Mouse (Mus musculus): ENCODE measurements at regions not wholly inside any gene's neighbourhood (a gene's known extent, or its start where the extent isn't known, plus 50 kb on each side); places are given as distances from the start of the nearest gene placed in this dataset.
"Not testable (repeated sequence)": the region's sequence is repeated elsewhere in the genome, so short reads cannot be mapped to it uniquely, and the experiment has no call there.

- Histone ChIP-seq H3K4me2 (ENCODE audit: low read depth, low read length, poor library complexity, severe bottlenecking) (no peak overlapping the region), H3K4me1 (ENCODE audit: insufficient read depth, low read length) (no peaks in the 10 kb centered on the region), H3K9me3 (ENCODE audit: low read length) (no peaks in the 10 kb centered on the region), H3K4me3 (ENCODE audit: low read depth, low read length) (no peak overlapping the region), H3K27me3 (ENCODE audit: insufficient read depth, low read length) (no peaks in the 10 kb centered on the region), H3K27ac (ENCODE audit: low read depth, low read length) (no peak overlapping the region), H3K9ac (replicated peaks; ENCODE audit: low read length, poor library complexity, severe bottlenecking) (no peak overlapping the region), H3K36me3 (ENCODE audit: insufficient read depth, low read length) (no peaks in the 10 kb centered on the region)
- WGBS: 68% methylated on average over 2 of the region's 2 CpGs
- DNase-seq (ENCODE audit: low spot score) (no peak), ATAC-seq (ENCODE audit: low FRiP score) (no peak)
- no peak for TF ChIP-seq CTCF (IDR thresholded peaks at IDR 0.05)
Measured at GRCm38 (mm10) chr11:48707192-48707591, 92.9 kb upstream of the Rack1 start.

GRCm38 (mm10) chr11:48710972-48711371 is 89.2 kb upstream of the Rack1 start:
- no peak for TF ChIP-seq CTCF (IDR thresholded peaks at IDR 0.05)
- H3K27ac ChIP-seq (ENCODE audit: low read depth, low read length): no peak overlapping the region
- no peaks in the 10 kb centered on the region for H3K4me1 ChIP-seq (ENCODE audit: insufficient read depth, low read length)
- WGBS: 92% methylated on average over 4 of the region's 4 CpGs
- no peaks in the 10 kb centered on the region for H3K36me3 ChIP-seq (ENCODE audit: insufficient read depth, low read length)
- no peak overlapping the region for H3K9ac ChIP-seq (replicated peaks; ENCODE audit: low read length, poor library complexity, severe bottlenecking)
- no peak overlapping the region for H3K4me2 ChIP-seq (ENCODE audit: low read depth, low read length, poor library complexity, severe bottlenecking)
- ATAC-seq (ENCODE audit: low FRiP score) (no peak), DNase-seq (ENCODE audit: low spot score) (no peak)
- no peaks in the 10 kb centered on the region for H3K27me3 ChIP-seq (ENCODE audit: insufficient read depth, low read length)
- H3K9me3 ChIP-seq (ENCODE audit: low read length): no peaks in the 10 kb centered on the region
- H3K4me3 ChIP-seq (ENCODE audit: low read depth, low read length): no peak overlapping the region

- H3K27ac ChIP-seq (ENCODE audit: low read depth, low read length): no peak overlapping the region
- DNase-seq (ENCODE audit: low spot score): no peak
- TF ChIP-seq CTCF (IDR thresholded peaks at IDR 0.05): no peak
- no peak overlapping the region for H3K4me3 ChIP-seq (ENCODE audit: low read depth, low read length)
- H3K9ac ChIP-seq (replicated peaks; ENCODE audit: low read length, poor library complexity, severe bottlenecking): no peak overlapping the region
- no peaks in the 10 kb centered on the region for H3K4me1 ChIP-seq (ENCODE audit: insufficient read depth, low read length)
- H3K4me2 ChIP-seq (ENCODE audit: low read depth, low read length, poor library complexity, severe bottlenecking): no peak overlapping the region
- no peaks in the 10 kb centered on the region for H3K27me3 ChIP-seq (ENCODE audit: insufficient read depth, low read length)
- no peak for ATAC-seq (ENCODE audit: low FRiP score)
- H3K36me3 ChIP-seq (ENCODE audit: insufficient read depth, low read length): no peaks in the 10 kb centered on the region
- no peaks in the 10 kb centered on the region for H3K9me3 ChIP-seq (ENCODE audit: low read length)
Measured at GRCm38 (mm10) chr11:48724068-48724467, 76.1 kb upstream of the Rack1 start.

- H3K36me3 ChIP-seq (ENCODE audit: insufficient read depth, low read length); H3K27ac ChIP-seq (ENCODE audit: low read depth, low read length); DNase-seq (ENCODE audit: low spot score); H3K4me3 ChIP-seq (ENCODE audit: low read depth, low read length); H3K4me1 ChIP-seq (ENCODE audit: insufficient read depth, low read length); ATAC-seq (ENCODE audit: low FRiP score); H3K9ac ChIP-seq (replicated peaks; ENCODE audit: low read length, poor library complexity, severe bottlenecking); H3K4me2 ChIP-seq (ENCODE audit: low read depth, low read length, poor library complexity, severe bottlenecking); H3K9me3 ChIP-seq (ENCODE audit: low read length); H3K27me3 ChIP-seq (ENCODE audit: insufficient read depth, low read length): not testable (repeated sequence)
- WGBS: 80% methylated on average over 4 of the region's 4 CpGs
Measured at GRCm38 (mm10) chr11:48730826-48731225, 69.3 kb upstream of the Rack1 start.

- ATAC-seq (ENCODE audit: low FRiP score): no peak
- no peaks in the 10 kb centered on the region for H3K36me3 ChIP-seq (ENCODE audit: insufficient read depth, low read length)
- H3K9me3 ChIP-seq (ENCODE audit: low read length): no peaks in the 10 kb centered on the region
- H3K27me3 ChIP-seq (ENCODE audit: insufficient read depth, low read length): no peaks in the 10 kb centered on the region
- H3K4me2 ChIP-seq (ENCODE audit: low read depth, low read length, poor library complexity, severe bottlenecking): no peak overlapping the region
- 96% methylated on average over 1 of the region's 1 CpGs for WGBS
- H3K27ac ChIP-seq (ENCODE audit: low read depth, low read length): no peak overlapping the region
- H3K4me3 ChIP-seq (ENCODE audit: low read depth, low read length): no peak overlapping the region
- no peak overlapping the region for H3K9ac ChIP-seq (replicated peaks; ENCODE audit: low read length, poor library complexity, severe bottlenecking)
- H3K4me1 ChIP-seq (ENCODE audit: insufficient read depth, low read length): no peaks in the 10 kb centered on the region
- no peak for TF ChIP-seq CTCF (IDR thresholded peaks at IDR 0.05)
- DNase-seq (ENCODE audit: low spot score): no peak
Measured at GRCm38 (mm10) chr11:48746503-48746902, 53.6 kb upstream of the Rack1 start.

- no peak overlapping the region for H3K4me3 ChIP-seq (ENCODE audit: low read depth, low read length)
- ATAC-seq (ENCODE audit: low FRiP score): no peak
- H3K36me3 ChIP-seq (ENCODE audit: insufficient read depth, low read length): no peaks in the 10 kb centered on the region
- H3K4me2 ChIP-seq (ENCODE audit: low read depth, low read length, poor library complexity, severe bottlenecking): no peak overlapping the region
- no peak for DNase-seq (ENCODE audit: low spot score)
- no peak overlapping the region for H3K9ac ChIP-seq (replicated peaks; ENCODE audit: low read length, poor library complexity, severe bottlenecking)
- H3K27me3 ChIP-seq (ENCODE audit: insufficient read depth, low read length): no peaks in the 10 kb centered on the region
- TF ChIP-seq CTCF (IDR thresholded peaks at IDR 0.05): no peak
- 84% methylated on average over 2 of the region's 2 CpGs for WGBS
- no peaks in the 10 kb centered on the region for H3K9me3 ChIP-seq (ENCODE audit: low read length)
- H3K4me1 ChIP-seq (ENCODE audit: insufficient read depth, low read length): no peaks in the 10 kb centered on the region
- H3K27ac ChIP-seq (ENCODE audit: low read depth, low read length): no peak overlapping the region
Measured at GRCm38 (mm10) chr11:48748066-48748465, 52.1 kb upstream of the Rack1 start.

Data from midbrain, postnatal 0 days (tissue).